Mouse (Mus musculus) layer of hippocampus, postnatal 10 days (tissue): ENCODE measurements around the gene Il3. TPM values are rescaled to one million over a fixed set of nuclear protein-coding genes. Genes with fewer than 3 reads are reported as not detected.
A peak's percentile ranks its signal among the peaks of the same experiment; 100 is the strongest.
"Not testable (repeated sequence)": the region's sequence is repeated elsewhere in the genome, so short reads cannot be mapped to it uniquely, and the experiment has no call there.

Experiments used
- DNase-seq, 2 experiments: peaks; one replicate each; pipeline ENCODE4 v3.0.0; 2021; ENCODE audit warnings: low spot score in 2 of 2
- long read RNA-seq: library from polyadenylated mRNA; stranded (forward); transcript quantifications from one replicate; pipeline ENCODE4 v2.0.0, GENCODE M21; 2023
- total RNA-seq, 2 experiments: library from RNA; stranded (reverse); gene quantifications; 2 replicates each; pipeline ENCODE4 v1.2.3; 2021

Gene Il3
- not detected for total RNA-seq
- long read RNA-seq: 0 reads

DNA sequence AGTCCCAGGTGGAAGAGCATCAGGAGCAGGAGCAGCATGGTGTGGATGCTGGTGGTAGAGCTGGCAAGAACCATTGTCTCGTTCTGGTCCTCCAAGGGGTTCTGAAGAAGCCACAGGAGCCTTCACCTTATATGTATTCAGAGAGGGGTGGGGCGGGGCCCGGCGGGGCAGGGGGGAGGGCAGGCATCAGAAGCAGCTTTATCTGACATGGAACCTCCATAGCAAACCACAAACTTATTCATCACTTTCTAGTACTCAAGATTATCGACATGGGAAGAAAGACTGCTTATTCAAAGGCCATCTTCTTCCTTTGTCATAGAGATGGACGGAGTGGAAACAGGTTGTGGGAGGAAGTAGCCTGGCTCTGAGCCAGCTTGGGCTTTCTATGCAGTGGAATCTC is at the start of gene Il3:
Gene Il3 (minus strand): TSS at position 101 of the 400 bp plus-strand sequence.
- DNase-seq: no peak

DNA sequence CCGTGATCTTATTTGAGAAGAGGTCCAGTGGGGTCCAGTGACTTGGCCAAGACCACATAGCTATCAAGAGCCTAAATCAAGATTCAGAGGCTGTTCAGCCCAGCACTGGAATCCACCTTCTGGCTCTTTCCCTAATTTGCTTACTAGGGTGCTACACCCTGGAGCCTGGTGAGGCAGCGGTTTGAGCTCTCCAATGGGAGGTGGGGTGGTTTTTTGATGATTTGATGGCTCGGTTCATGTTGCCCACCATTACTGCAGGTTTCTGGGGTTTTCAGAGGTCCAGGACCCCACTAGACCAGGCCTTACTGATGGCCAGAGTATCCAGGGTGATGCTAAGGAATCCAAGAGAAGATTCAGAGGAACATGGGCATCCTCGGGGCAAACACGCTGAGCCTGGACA is 48.3 kb upstream of the Il3 start:
- no peak for DNase-seq

DNA sequence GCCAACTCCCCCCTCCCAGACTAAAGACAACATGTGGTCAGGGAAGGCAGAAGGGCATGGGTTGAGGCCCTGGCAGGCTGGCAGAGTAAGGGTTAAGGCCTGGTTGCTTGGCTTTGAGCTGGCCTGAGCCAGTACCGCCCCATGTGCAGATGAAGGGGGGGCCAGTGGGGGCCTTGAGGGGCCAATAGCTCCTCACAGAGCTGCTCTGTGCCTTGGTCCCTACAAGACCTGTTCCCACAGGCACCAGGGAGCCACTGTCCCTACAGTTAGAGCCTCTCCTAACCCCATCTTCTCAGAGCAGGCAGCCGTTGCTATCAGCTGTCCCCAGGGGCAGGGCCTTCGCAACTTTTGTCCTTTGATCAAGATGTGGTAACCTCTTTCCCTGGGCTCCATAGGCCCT is 47.7 kb upstream of the Il3 start:
- peak in 1 of 2 experiments; percentile 70 for DNase-seq

DNA sequence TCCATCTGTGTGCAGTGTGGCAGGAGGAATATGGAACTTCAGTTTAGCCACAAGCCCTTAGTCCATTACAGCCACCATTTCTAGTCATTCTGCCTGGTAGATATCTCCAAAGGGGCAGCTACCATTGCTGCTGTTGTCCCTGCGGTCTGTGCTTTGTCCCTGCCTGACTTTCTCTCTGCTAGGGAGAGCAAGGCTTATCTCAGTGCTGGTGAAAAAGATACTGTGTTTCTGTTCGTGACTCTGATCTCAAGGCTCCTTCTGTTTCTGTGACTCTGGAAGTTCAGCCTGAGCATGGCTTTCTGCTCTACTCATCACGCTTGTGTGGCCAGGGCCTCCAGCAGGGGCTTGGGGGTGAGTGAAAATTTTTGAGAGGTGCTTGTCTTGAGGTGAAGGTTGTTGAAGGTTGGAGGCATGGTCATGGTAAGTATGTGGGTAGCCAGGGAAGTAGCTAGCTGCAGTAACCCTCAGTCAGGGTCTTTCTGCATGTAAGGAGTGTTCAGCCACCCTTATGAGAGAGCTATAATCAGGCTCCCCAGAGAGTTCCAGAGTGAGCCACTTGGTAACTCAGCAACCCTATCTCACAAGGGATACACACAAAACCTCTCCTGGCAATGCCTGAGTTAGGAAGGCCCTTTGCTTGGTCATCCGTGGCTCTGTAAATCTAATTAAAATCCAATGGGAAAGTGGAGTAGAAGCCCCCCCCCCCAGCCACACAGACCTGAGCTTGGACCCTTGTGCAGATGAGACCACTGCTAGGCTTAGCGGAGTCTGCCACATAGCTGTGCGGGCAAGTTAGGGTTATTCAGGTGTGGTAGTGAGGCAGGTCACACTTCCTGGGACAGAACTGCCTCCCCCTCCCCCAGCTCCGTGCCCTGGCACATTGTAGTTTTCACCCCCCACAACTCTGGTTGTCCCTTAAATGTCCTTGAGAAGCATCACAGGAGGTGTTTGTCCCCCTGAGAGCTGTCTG is 46.6 kb upstream of the Il3 start:
- DNase-seq: no peak

DNA sequence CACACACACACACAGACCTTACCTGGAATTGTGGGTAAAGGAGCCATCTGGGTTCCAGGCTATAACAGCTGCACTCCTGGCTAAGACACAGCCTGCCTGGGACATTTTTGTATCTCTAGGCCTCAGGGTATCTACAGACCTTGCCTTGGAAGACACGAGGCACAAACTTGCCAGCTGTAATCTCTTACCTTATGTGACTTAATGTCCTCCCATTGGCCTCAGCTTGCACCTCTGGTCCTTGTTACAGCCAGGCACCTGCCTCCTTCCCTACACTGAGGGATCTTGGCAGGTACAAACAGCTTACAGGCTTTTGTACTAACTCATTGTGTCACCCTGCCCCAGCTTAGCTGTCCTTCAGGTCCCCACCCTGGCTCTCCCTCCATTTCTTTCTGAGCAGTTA is 45.5 kb upstream of the Il3 start:
- no peak for DNase-seq

DNA sequence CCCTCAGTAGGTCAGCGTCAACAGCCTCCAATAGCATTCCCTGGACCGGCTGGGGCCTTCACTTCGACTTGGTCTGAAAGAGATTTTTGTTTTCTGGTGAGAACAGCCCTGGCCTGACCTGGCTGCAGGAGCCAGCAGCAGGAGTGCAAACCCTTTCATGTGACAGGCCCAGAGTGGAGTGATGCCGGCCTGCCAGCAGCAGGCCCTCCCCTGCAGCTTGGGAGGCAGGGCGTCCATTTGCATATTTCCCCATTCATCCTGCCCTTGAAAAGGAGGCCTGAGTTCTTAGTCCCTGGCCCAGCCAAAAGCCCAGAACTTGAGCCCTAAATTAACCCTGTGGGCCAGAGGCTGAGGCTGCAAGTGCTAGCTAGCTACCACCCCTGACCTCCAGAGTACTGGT is 44.9 kb upstream of the Il3 start:
- DNase-seq: peak in 1 of 2 experiments; percentile 60

DNA sequence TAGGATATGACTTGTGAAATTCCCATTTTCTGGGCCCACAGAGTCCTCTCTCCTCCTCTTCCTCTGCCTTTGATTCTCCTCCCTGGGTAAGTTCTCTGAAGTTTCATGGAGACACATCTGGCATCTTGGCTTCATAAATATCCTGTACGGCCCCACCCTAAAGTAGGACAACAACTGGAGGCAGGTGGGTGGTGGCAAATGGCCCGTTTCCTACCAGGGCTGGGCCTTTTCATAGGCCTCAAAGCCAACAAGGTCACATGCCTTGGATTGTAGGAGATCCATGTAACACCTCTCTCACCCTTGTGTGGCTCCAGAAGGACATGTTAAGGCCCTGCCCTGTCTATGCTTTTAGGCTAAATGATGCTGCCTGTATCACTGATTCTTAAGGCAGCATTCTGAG is 43.5 kb upstream of the Il3 start:
- DNase-seq: no peak

DNA sequence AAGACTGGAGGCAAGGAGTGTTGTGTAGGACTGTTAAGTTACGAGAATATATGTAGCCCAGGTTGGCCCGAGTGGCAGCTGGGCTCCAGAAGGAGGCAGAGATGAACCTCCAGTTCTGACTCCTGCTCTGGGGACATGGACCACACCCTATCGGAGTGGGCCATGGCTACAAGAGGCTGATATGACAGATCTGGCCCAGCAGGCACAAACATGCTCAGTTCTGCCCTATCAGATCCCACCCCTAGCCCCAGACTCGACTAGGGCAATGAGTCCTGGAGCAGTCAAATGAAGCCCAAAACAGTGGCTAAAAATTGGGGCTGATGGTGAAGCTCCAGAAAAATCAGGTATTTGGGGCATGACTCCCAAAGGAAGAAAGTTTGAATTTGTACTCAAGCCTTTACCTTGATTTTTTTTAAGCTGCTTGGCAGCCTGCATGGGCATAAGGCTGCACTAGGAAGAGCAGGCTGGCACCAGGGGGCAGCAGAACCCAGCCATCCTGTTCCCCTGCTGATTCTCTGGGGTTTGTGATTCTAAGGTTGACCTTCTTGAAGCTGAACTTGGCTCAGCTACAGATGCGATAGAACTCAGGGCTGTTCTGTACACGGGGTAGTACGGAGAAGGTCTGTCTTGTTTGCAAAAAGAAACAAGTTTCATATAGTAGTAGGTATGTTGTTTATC is 40.2 kb upstream of the Il3 start:
- peak; percentile 69 to 79 for DNase-seq

DNA sequence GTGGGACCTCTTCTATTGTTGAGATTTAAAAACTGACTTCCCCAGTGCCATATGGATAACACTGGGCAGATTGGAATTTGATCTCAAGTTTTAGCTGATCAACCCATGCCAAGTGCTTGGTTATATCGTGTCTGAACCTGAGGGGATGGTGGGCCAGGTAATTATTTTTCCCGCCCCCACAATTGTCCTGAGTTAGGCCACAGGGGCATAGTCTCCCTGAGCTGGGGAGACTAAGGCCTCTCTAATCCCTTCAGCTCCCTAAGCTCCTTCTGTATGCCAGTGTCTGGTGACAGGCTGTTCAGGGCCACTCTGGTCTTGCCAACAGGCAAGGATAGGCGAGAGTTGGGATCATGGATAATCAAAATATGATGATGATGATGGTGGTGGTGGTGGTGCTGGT is 38.3 kb upstream of the Il3 start:
- DNase-seq: no peak

DNA sequence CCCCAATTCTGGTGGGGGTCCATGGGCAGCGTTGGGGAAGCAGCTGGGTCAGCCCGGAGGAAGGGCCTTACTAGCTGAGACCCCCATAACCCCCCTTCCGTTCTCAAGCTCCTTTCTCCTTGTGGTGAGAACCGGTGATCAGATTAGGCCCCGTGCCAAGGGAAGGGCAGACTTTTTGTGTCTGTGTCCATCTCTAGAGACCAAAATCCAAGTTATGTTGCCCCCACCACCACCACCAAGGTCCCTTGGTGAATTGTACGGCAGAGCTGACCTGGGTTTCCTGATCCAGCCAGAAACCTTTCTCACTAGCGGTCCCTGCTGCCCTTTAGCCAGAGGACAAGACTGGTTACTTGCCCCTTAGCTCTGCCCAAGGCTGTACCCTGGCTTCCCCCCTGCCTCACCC is 37.4 kb upstream of the Il3 start:
- DNase-seq: no peak

DNA sequence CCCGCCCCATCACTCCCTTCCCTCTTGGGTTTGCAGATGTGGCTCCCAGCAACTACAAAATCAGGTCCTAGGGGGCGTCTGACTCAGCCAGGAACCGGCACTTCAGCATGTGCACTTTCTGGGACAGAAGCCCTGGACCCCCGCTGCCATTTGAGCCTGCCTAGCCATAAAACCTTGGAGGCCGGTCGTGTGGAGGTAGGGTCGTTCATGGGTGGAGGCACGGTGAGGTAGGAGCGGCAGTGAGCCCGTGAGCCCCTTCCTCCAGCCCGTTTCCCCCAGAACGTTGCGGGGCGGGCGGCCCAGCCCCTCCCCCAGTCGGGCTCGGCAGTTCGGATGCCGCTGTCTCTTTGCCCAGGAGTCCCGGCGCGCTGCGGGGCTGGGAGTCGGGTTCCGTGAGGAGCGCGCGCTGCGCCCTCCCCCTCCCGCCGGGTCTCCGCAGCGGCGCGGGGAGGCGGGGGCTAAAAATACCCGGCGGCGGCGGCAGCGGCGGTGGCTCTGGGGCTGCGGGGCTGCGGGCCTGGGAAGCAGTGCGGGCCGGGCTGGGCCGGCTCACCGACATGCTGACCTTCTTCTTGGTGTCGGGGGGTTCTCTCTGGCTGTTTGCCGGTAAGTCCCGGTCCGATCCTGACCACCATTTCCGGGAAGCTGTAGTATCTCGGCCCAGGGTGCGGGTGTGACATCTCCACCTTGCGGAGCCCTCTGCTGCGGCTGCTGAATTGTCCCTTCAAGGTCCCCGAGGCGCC is 36.8 kb upstream of the Il3 start, which contains the start of gene Acsl6:
Gene Acsl6 (plus strand): TSS at position 71 of the 743 bp plus-strand sequence.
- DNase-seq: peak; percentile 56 to 71

DNA sequence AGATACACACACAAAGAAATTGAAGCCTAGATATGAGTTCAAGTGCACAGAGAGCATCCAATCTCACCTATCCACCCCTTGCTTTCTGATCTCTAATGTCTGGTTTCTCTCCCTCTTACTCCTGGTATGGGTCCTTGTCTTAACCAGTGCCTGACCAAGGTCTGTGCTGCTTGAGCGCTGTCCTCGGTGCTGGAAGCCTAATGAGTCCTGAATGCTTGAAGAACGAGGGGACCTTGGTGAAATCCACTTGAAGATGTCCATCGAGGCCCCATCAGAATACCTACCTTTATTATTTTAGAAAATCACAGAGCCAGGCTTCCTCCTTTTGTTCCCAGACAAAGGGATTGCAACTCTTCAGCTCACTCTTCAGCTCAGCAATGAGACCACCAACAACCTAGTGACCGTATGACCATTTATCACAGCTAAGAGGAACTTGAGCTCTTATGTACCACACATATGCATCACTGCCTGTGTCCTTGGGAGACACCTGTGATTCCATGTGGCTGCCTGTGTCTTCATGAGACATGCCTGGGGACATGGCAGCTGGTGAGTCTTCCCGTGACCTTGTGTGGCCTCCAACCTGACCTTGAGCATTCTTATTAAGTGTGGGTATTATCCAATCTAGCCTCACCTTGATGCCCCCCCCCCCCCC is 36.1 kb upstream of the Il3 start:
- no peak for DNase-seq

DNA sequence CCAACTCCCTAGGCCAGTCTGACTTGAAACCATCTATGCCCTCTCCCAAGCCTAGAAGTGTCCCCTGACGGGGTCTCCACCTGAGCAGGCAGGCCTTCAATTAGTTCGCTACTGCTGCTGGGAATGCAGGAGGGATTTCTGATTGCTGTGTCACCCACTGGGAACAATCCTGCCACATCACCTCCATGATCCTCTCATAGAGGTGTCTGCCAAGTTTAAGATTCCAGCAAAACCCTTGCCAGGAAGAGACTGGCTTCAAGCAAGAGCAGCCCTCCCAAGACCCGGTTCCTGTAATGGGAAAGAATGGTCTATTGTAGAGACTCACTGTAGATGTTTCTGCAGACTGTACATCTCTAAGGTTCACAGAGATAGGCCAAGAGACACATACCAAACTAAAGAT is 35.5 kb upstream of the Il3 start:
- DNase-seq: no peak

DNA sequence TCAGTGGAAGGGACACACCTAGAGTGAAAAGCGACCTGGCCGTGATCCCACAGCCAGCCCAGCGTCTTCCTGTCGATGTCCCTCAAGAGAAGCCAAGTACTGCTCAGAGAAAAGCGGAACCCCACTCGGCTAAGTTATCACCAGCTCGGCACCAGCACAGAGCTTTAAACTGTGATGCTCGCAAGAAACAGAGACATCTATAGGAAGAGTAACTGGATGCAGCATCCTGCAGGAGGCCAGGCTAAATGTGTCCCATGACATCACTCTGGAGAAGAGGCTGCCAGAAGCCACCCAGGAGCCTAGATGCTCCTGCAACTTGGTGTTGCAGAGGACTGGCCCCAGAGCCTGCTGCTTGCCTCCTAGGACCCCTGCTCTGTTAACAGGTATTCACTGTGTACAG is 34.9 kb upstream of the Il3 start:
- no peak for DNase-seq

DNA sequence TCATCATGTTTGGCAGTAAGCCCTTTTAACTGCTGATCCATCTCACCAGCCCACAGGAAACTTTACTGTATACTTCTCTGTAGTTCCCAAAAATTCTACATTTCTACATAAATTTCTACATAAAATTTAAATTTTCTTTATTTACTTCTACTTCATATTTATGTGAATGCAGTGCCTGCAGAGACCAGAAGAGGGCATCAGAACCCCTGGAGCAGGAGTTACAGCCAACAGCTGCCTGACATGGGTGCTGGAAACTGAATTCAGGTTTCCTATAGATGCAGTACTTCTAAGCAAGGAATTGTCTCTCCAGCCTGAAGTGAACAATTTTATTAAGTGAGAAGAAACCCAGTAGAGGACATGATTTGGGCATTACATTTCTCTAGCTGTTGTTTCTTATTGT is 31.7 kb upstream of the Il3 start:
- DNase-seq: no peak

DNA sequence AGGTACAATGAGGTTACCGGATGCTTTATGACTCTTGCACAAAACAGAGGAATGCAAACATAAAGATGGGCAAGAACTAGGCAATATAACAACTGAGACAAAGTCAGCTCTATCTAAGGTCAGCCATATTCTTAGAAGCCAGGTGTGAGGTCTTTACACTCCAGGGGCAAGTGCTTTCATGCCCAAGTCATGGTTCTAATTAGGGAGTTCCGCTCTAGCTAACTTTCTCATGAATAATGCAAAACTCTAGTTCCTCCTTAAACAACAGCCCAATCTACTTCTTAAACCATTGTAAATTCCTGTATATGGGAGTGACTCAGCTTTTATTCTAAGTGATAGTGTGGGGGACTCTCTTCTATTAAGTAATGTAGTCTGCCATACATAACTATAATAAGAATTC is 30.4 kb upstream of the Il3 start:
- not testable (repeated sequence) for DNase-seq

DNA sequence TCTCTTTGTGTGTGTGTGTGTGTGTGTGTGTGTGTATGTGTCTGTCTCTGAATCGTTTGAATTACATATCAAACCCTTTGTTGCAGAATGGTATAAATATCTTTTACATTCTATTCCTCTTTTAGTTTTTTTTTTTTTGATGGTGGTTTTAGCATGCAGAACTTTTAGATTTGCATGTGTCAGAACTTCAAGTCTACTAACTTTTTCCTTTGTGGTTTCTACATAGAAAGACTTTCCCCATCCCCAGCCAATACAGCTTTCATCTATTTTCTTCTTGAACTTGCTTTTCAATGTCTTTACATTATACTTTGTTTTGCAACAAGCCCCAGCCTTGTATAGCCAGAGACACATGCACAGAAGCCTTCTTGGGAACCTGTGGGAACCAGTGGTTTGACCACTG is 29.7 kb upstream of the Il3 start:
- no peak for DNase-seq

DNA sequence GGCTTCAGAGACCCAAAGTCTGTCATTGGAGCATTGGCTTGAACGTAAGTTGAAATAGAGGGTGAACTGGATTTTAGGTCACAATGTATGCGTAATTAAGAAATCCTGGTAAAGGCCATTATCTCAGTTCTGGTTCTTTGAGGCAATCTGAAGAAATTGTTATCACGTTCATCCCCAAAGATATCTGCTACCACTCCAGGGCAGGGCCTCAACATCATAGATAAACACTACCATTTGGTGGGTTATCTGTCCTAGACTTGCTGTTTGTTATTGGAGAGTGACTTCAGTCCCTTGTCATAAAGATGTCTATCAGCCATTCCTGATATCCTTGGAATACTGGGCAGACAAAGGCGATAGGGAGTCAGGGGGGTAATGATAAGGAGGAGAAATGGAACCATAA is 28.9 kb upstream of the Il3 start:
- no peak for DNase-seq

DNA sequence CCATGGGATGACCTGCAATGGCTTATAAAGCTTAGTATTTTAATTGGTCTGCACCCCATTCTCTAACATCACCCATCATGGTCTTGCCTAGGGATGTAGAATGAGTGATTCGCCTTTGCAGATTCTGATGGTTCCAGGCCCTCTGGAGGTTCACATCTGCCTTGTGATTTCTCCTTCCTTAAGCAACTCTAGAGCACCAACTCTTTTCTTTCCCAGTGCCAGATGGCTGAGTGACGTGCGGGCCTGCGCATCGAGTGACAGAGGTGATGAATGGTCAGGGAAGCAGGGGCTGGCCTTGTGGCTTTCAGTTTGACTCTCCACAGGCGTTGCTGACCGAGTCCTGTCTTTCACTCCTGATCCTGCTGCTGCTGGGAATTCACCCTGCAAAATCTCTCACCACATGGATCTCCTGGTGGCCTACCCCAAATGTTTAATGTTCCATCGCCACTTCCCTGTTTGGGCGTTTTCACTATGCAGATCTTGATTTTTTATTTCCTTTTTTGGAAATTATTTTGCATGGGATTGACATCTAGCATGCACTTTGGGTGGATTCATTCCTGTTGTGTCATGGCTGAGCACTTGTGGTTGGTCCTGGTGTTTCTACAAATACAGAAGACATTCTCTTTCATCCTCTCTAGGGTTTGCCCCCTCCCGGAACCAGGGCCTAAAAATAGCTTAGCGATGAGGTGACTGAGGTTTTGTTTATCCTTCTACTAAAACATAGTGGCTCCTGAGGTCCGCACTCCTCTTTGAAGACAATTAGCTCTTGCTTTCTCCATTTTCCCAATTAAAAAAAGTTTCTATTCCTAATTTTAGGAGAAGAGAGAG is 27.1 kb upstream of the Il3 start:
- DNase-seq: no peak

DNA sequence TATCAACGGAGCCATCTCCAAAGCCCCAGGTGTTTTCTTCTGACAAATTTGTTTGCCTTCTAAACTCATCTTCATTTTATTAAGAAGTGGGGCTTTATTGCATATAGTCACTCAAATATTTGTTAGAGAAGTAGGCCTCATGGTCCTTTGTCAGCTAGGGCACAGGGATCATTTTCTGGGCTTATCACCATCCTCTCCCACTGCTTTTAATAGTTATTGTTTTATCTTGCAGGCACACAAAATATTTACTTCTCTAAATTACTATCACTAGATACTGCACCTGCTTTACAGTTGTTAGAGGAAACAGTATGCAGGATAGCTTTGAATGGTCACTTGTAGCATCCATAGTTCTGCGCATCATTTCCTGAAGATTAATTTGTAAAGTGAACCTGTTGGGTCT is 25.1 kb upstream of the Il3 start:
- no peak for DNase-seq
